18 mouse cellular contexts compared by ENCODE assay signal in genomic region chr15:25611178-25611577, GRCm38 (mm10).
"Had no signal": no experiment of that assay in that cellular context is flagged by ENCODE, and none has a peak within 500 bp of the region (broad histone marks: within the 10 kb centered on the region; RNA-seq: fewer than 3 reads in every experiment).

No protein-coding gene starts in this region.

- H3K9me3 ChIP-seq: kidney, embryonic 15.5 days; limb, embryonic 10.5 days; limb, embryonic 13.5 days; lung, embryonic 15.5 days had no signal

- H3K4me3 ChIP-seq: kidney, embryonic 15.5 days; limb, embryonic 10.5 days; limb, embryonic 13.5 days; lung, embryonic 15.5 days had no signal

- H3K4me1 ChIP-seq: kidney, embryonic 15.5 days; limb, embryonic 13.5 days had no signal

- H3K36me3 ChIP-seq: kidney, embryonic 15.5 days; limb, embryonic 10.5 days; limb, embryonic 13.5 days; lung, embryonic 15.5 days had no signal

- H3K9ac ChIP-seq: kidney, embryonic 15.5 days; limb, embryonic 13.5 days; liver, embryonic 14.5 days; lung, embryonic 15.5 days had no signal

- H3K4me2 ChIP-seq: kidney, embryonic 15.5 days; limb, embryonic 13.5 days; lung, embryonic 15.5 days; midbrain, embryonic 11.5 days had no signal

- H3K27me3 ChIP-seq: kidney, embryonic 15.5 days; limb, embryonic 13.5 days; lung, embryonic 15.5 days had no signal

- H3K27ac ChIP-seq: kidney, embryonic 15.5 days; limb, embryonic 10.5 days; limb, embryonic 13.5 days; liver, embryonic 14.5 days; lung, embryonic 15.5 days had no signal

- ATAC-seq: hindbrain, embryonic 16.5 days had no signal

- DNase-seq: kidney, adult 11 months; kidney, adult 8-10 months; kidney, postnatal 10 days; kidney, postnatal 4 days; lung, adult 18-20 months; lung, postnatal 10 days; lung, postnatal 36 days; midbrain, embryonic 14.5 days; thymus, adult 2 months; thymus, postnatal 14 days; thymus, postnatal 4 days had no signal
